Mouse (Mus musculus): ENCODE data around the gene Banp.

GRCm38 (mm10) chr8:121911400-121911799, 38.1 kb upstream of the Banp start:
- no peak for TF ChIP-seq CTCF (IDR thresholded peaks at IDR 0.05; ENCODE audit: extremely low read depth, insufficient read depth, insufficient read length, insufficient replicate concordance)
- TF ChIP-seq POLR2A (IDR thresholded peaks at IDR 0.05; ENCODE audit: low read depth, low read length): no peak
